Mouse (Mus musculus): Measurements from ENCODE around the gene Pnkp.

Pnkp gene

GRCm38 (mm10) chr7:44853065-44853464, 3.9 kb upstream of the Pnkp start:
- DNase-seq (ENCODE audit: low spot score) = no peak

- DNase-seq (ENCODE audit: low spot score) = no peak
Observed at GRCm38 (mm10) chr7:44853596-44854355, 3.2 kb upstream of the Pnkp start.

DNA sequence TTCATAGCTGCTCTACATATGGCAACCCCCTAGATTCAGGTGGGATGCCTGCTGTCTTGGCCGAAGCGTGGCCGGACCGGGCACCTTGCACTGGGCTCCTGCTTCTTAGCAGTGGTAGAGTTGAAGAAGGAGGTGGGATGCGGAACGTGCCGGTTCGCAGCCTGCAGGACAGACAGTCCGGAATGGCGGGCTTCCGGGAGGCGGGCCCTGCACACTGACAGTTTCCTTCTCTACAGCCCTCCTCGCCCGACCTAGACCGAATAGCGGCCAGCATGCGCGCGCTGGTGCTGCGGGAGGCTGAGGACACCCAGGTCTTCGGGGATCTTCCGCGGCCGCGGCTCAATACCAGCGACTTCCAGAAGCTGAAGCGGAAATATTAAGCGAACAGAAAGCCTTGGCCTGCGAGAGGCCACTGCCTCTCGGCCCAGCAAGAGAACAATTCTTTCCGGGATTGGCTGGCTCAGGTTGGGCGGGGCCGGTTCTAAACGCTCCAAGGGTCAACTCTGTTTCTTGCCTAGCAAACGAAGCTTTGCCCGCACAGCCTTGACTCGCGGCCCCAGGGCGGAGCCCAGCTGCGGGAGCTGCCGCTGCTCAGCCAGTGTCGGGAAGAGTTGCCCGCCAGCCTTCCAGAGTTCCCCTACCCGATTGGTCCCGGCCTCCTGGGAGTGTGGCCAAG, 2.4 kb upstream of the Pnkp start:
- DNase-seq (ENCODE audit: low spot score) = peak; percentile 78

- no peak for DNase-seq (ENCODE audit: low spot score)
Observed at GRCm38 (mm10) chr7:44855036-44855435, 1.9 kb upstream of the Pnkp start.

DNA sequence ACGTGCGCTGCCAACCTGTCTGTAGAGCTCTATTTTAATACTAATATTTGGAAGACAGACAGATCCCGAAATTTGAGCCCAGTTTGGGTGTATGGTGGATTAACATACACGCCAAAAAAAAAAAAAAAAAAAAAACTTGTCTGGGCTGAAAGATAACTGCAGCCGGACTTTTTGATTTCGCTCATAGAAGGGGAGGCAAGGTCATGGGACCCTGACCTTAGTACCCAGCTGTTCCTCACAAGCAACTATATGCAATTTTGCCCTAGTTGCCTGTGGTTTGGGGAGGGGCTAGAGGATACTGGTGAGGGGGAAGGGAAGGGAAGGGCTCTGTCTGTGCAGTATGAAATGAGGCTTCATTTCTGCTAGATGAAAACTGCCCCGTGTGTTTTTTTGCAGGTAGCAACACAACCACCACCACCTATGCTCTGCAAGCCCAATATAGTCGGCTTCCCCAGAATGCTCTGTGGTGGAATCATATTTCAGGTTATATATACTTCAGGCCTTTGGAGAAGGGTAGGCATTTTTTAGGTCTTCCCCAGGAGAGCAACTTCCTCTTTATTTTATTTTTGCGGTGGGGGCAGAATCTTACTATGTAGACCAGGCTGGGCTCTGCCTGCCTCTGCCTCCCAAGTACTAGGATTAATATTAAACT, 548 bp upstream of the Pnkp start:
- DNase-seq (ENCODE audit: low spot score) = no peak

- no peak for DNase-seq (ENCODE audit: low spot score)
Observed at GRCm38 (mm10) chr7:44857905-44858304, 966 bp downstream of the Pnkp start.

DNA sequence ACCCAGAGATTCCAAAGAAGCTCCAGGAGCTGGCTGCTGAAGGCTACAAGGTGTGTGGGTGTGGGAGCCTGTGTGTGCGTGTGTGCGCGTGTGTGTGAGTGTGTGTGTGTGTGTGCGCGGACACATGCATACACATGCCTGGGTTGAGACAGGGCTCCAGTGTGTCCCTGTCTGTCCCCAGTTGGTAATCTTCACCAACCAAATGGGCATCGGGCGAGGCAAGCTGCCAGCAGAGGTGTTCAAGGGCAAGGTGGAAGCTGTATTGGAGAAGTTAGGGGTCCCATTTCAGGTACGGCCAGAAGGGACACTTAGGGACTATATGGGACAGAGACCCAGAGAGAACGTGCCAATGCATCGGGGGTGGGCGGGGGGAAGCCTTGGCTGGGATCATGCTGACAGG, 3.0 kb downstream of the Pnkp start:
- no peak for DNase-seq (ENCODE audit: low spot score)

- peak; percentile 89 for DNase-seq (ENCODE audit: low spot score)
Observed at GRCm38 (mm10) chr7:44860576-44861428, 3.9 kb downstream of the Pnkp start.

DNA sequence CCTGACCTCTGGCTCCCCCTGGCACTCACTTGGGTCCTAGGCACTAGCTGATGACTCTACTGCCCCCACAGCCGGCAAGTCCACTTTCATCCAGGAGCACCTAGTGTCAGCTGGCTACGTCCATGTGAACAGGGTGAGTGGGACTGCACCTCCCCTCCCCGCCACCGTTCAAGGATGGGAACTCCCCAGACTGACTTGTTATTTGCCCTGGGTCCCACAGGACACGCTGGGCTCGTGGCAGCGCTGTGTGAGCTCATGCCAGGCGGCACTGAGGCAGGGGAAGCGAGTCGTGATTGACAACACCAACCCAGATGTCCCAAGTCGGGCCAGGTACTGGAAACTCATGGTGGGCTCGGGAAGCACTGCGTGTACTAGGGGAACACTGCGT, 4.5 kb downstream of the Pnkp start:
- no peak for DNase-seq (ENCODE audit: low spot score)

- no peak for DNase-seq (ENCODE audit: low spot score)
Observed at GRCm38 (mm10) chr7:44862434-44862833, 5.5 kb downstream of the Pnkp start.

- no peak for DNase-seq (ENCODE audit: low spot score)
Observed at GRCm38 (mm10) chr7:44863210-44863609, 6.3 kb downstream of the Pnkp start.

DNA sequence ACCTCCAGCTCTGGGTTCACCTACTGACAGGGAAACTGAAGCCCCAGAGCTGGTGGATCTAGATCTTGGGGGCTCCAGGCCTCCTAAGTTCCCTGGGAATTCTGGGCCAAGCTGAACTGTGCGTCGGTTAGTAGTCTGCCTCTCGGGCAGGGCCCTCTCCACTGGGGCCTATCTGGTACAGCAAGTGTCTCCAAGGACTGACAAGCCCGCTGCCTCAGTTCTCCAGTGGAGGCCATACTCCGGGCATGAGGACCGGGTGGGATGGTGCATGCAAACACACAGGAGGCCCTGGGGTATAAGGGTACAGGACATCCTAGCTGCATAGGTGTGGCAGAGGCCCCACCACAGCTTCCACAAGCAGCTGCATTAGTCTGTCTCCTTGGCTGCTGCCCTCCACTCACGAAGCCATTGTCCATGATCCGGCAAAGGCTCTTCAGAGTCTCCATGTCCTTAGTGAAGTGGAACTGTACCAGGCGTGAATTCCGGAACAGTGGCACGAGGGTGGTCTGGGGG, 7.1 kb downstream of the Pnkp start:
- DNase-seq (ENCODE audit: low spot score) = no peak

DNA sequence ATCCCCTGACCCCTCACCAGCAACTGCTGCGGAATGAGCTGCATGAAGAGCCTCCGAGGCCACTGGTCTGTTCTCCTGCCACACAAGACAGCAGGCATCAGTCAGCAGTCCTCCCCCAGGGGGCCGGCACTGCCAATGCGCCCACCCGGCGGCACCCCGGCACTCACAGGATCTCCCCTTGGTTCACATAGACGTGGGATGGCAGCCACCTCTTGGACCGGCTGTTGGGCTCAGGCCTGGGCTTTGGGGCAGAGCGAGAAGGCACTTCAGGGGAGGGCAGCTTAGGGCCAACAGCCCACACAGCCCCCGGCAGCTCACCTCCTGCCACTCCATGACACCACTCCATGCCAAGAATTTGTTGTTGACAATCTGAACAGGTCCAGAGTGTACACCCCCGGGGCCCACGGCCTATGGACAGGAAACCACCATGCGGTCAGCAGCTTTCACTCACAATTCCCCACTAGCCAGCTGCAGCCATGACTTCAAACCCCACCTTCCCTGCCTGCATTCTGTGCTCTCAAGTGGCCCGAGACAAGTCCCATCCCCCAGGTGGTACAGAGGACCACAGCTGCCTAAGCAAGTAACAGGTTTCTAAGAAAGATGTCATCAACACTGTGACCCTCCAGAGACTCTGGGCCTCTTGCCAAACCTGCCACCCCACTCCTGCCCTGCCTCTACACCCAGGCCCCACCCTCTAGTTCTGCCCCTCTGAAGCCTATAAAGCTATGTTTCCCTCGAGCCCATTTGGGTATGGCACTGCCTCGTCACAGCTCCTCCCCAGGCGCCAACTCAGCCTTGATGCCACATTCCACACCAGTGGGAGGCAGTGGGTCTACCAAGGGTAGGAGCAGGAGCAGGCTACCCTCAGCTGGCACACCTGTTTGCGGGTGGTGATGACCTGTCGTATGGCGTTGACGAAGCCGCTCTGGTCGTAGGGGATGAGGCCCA, 7.9 kb downstream of the Pnkp start:
- DNase-seq (ENCODE audit: low spot score) = no peak

GRCm38 (mm10) chr7:44866276-44867009, 9.5 kb downstream of the Pnkp start:
- peak; percentile 34 for DNase-seq (ENCODE audit: low spot score)

DNA sequence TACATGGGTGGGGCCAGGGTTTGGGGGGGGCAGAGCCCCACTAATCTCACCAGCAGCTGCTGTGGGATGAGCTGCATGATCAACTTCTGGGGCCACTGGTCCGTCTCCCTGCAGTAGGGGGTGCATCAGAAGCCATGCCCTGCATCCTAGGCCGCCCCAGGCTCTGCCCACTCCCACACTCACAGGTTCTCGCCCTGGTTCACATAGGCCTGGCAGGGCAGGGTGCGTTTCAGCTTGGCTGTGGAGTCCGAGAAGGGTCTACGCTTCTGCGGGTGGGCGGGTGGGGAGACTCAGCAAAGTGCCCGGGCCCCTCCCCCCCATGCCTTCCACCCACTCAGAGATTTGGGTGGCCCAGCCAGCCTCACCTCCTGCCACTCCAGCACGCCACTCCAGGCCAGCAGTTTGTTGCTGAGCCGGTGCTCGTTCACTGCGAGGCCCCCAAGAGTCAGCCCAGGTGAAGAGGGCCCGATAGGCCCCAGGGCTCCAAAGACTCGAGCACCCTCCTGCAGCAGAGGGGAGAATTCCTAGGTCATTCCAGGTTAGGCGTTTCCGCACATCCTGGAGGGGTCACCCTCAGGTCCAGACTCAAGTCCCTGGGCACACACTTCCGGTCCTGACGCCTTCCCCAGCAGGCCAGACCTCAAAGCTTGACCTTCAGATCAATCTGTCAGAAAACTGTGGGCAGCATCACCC, 10.2 kb downstream of the Pnkp start:
- DNase-seq (ENCODE audit: low spot score) = no peak

DNA sequence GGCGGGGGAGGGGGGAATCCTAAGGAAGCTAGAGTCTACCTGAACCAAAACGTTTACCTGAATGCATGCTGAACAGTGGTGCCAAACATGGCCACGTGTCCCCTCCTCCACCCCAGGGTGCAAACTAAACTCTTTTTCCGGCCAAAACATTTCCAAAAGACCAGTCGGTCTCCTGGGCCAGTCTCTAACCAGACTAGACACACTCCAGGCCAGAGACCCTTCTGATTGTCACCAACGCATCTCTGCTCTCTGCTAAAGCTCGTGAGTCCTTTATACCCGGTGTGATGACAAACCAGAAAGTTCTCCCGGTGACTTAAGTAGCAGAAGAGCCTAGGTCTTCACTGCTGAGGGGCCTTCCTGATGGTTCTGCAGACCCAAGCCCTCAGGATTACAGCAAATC, 10.9 kb downstream of the Pnkp start:
- no peak for DNase-seq (ENCODE audit: low spot score)

GRCm38 (mm10) chr7:44868465-44868864, 11.5 kb downstream of the Pnkp start:
- no peak for DNase-seq (ENCODE audit: low spot score)

DNA sequence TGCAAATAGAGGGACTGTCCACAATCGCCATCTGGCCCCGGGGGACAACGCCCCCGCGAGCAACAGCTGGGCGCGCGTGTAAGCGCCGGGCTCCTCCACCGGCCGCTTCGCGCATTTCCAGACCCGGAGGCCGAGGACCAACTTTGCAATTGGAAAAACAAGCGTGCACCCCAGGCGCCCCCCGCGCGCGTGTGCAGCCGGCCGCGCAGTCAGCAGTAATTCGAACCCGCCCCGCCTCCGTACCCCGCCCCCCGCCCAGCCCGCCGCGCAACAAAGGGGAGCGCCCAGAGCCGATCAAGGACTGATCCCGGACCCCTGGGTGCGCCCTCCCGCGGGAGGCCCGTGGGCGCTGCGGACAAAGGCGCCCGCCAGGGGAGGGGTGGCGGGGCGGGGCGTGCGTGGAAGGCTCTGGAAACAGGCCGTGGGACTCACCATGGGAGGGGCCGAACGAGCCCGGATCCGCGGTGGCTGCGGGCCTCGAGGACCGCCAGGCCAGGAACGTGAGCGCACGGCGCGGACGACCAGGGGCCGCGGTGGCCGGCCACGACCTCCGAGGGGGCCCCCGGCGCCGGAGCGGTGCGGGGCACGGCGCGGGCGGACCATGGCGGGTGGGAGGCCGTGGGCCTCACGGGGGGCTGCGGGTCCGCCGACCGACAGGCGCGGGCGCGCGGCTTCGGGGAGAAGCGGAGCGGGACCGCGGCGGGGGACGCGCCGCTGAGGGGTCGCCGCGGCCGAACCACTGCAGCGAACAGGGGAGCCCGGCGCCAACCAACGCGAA, 12.2 kb downstream of the Pnkp start:
- peak; percentile 67 for DNase-seq (ENCODE audit: low spot score)
